Mouse (Mus musculus) ovary, postnatal 14 days (tissue): ENCODE results near the gene 0610012G03Rik.
A peak's percentile ranks its signal among the peaks of the same experiment; 100 is the strongest.

Experiments
- DNase-seq: peaks from one replicate; pipeline ENCODE4 v3.0.0; 2022; ENCODE audit warnings: low spot score

0610012G03Rik gene

GRCm38 (mm10) chr16:31932840-31933697, 15.2 kb downstream of the 0610012G03Rik start:
- DNase-seq: peak; percentile 73

GRCm38 (mm10) chr16:31932255-31932654, 16.0 kb downstream of the 0610012G03Rik start:
- no peak for DNase-seq

GRCm38 (mm10) chr16:31931330-31931729, 17.0 kb downstream of the 0610012G03Rik start:
- DNase-seq: no peak

- no peak for DNase-seq
These were observed 20.9 kb downstream of the 0610012G03Rik start for GRCm38 (mm10) chr16:31927412-31927811.

- DNase-seq: no peak
These were observed 21.6 kb downstream of the 0610012G03Rik start for GRCm38 (mm10) chr16:31926547-31927182.

GRCm38 (mm10) chr16:31926091-31926490, 22.2 kb downstream of the 0610012G03Rik start:
- DNase-seq: no peak

- no peak for DNase-seq
These were observed 23.9 kb downstream of the 0610012G03Rik start for GRCm38 (mm10) chr16:31924368-31924767.

- DNase-seq: peak; percentile 67
These were observed 30.0 kb downstream of the 0610012G03Rik start for GRCm38 (mm10) chr16:31918248-31918724.

- no peak for DNase-seq
These were observed 30.5 kb downstream of the 0610012G03Rik start for GRCm38 (mm10) chr16:31917776-31918175.

- no peak for DNase-seq
These were observed 37.9 kb downstream of the 0610012G03Rik start for GRCm38 (mm10) chr16:31910281-31910847.

- no peak for DNase-seq
These were observed 39.3 kb downstream of the 0610012G03Rik start for GRCm38 (mm10) chr16:31908959-31909358.

GRCm38 (mm10) chr16:31906896-31907295, 41.4 kb downstream of the 0610012G03Rik start:
- DNase-seq: no peak

GRCm38 (mm10) chr16:31905891-31906825, 42.1 kb downstream of the 0610012G03Rik start:
- DNase-seq: no peak

- DNase-seq: no peak
These were observed 43.0 kb downstream of the 0610012G03Rik start for GRCm38 (mm10) chr16:31905331-31905730.

GRCm38 (mm10) chr16:31903239-31903638, 45.1 kb downstream of the 0610012G03Rik start:
- DNase-seq: no peak

GRCm38 (mm10) chr16:31901886-31902285, 46.4 kb downstream of the 0610012G03Rik start:
- DNase-seq: no peak

GRCm38 (mm10) chr16:31898546-31899326, 49.6 kb downstream of the 0610012G03Rik start:
- no peak for DNase-seq
